Mouse (Mus musculus) neural tube, embryonic 11.5 days (tissue): ENCODE data around the gene Neto2. TPM values are rescaled to one million over a fixed set of nuclear protein-coding genes. Genes with fewer than 3 reads are reported as not detected.

Experiments
- ATAC-seq: fragments of 200-750 bp; cut with Nextera tagmentation; 2 replicates; pipeline ENCODE4 v1.8.0; 2017; ENCODE audit warnings: moderate number of reproducible peaks, mild to moderate bottlenecking, moderate TSS enrichment, moderate library complexity; ENCODE audit not compliant: insufficient read depth, low FRiP score, low TSS enrichment
- DNase-seq: peaks from one replicate; pipeline ENCODE4 v3.0.0-alpha.2; 2015; ENCODE audit warnings: low spot score
- H3K27ac ChIP-seq: fragments of 300-500 bp; sonication (generic); 2 replicates; pipeline ENCODE4 v1.5.1; 2014; ENCODE audit warnings: low read depth, mild to moderate bottlenecking, low read length
- H3K27me3 ChIP-seq: fragments of 300-500 bp; sonication (generic); 2 replicates; pipeline ENCODE4 v1.6.1; 2014; ENCODE audit warnings: mild to moderate bottlenecking, low read length, mixed read lengths; ENCODE audit not compliant: control insufficient read depth, insufficient read depth
- H3K36me3 ChIP-seq: fragments of 300-500 bp; sonication (generic); 2 replicates; pipeline ENCODE4 v1.6.1; 2014; ENCODE audit warnings: mild to moderate bottlenecking, low read length, moderate library complexity, mixed read lengths; ENCODE audit not compliant: control insufficient read depth, insufficient read depth
- H3K4me1 ChIP-seq: fragments of 300-500 bp; sonication (generic); 2 replicates; pipeline ENCODE4 v1.6.1; 2014; ENCODE audit warnings: low read length, mixed read lengths; ENCODE audit not compliant: control insufficient read depth, insufficient read depth
- H3K4me2 ChIP-seq: fragments of 300-500 bp; sonication (generic); 2 replicates; pipeline ENCODE4 v1.6.1; 2014; ENCODE audit warnings: low read depth, mild to moderate bottlenecking, moderate library complexity
- H3K4me3 ChIP-seq: fragments of 300-500 bp; sonication (generic); 2 replicates; pipeline ENCODE4 v1.5.1; 2014; ENCODE audit warnings: low read depth, low read length
- H3K9ac ChIP-seq: fragments of 300-500 bp; sonication (generic); 2 replicates; pipeline ENCODE4 v1.6.1; 2014; ENCODE audit warnings: mild to moderate bottlenecking, low read length
- H3K9me3 ChIP-seq: fragments of 300-500 bp; sonication (generic); 2 replicates; pipeline ENCODE4 v1.6.1; 2016; ENCODE audit warnings: low read length; ENCODE audit not compliant: control insufficient read depth
- WGBS: fragments of 180-500 bp; shearing (Covaris S2); extraction: QIAGEN DNeasy Blood & Tissue Kit; methylation state at CpG from one replicate; pipeline ENCODE4 v1.1.7; 2014; 5-methylcytosine and 5-hydroxymethylcytosine counted together
- microRNA-seq: library from miRNA; unstranded; fragments of <30 nt; microRNA quantifications from one replicate; pipeline ENCODE4, GENCODE M21; 2016
- polyA plus RNA-seq: library from polyadenylated mRNA; unstranded; fragments of >200 nt; fragmentation: Nextera tagmentation; extraction: Ambion mirVana; gene quantifications from 2 replicates; pipeline ENCODE4 v1.2.1, GENCODE M21; 2014

The Neto2 gene
- polyA plus RNA-seq, 1 experiment from 2014 or later: 28.5 TPM

DNA sequence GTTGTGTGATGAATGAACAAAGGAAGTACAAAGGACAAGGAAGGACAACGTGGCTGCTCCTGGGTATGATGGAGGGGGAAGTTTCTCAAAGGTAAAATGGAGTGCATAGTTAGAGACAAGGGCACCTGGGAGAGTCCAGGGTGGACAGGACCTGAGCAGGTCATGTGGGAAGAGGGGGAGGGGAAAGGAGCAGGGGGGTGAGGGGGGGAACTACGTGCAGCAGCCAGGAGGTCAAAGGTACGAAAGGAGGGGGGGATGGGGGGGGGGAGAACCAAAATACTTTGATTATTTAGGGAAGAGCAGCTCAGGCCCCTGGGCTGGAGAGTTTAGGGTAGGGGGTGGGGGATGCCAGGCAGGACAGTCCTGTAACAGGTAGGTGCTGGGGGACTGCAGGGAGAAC, 105.7 kb downstream of the Neto2 start:
- WGBS: 52% methylated on average over 3 of the region's 3 CpGs
- Histone ChIP-seq H3K4me2 (no peak overlapping the region), H3K4me1 (no peaks in the 10 kb centered on the region), H3K9me3 (no peaks in the 10 kb centered on the region), H3K4me3 (no peak overlapping the region), H3K27me3 (no peaks in the 10 kb centered on the region), H3K27ac (no peak overlapping the region), H3K9ac (no peak overlapping the region), H3K36me3 (no peaks in the 10 kb centered on the region)
- DNase-seq (no peak), ATAC-seq (no peak)

DNA sequence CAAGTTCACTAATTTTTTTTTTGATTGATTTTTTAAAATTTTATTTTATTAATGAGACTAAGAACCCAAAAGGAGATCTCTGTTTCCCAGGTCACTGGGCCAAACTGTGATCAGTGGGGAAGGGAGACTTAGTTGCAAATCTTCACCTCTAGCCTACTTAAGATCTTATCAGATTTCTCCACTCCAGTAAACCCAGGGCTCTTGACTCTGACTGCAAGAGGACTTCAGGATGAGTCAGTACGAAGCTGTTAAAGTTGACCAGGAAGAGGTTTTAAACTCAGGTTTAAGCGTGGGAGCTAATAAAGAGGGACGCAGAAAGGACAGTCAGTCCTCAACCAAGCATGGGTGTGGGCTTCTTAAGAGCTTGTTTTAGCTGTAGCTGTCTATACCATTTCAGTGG, 107.4 kb downstream of the Neto2 start:
- Histone ChIP-seq H3K4me1 (no peaks in the 10 kb centered on the region), H3K9ac (no peak overlapping the region), H3K36me3 (no peaks in the 10 kb centered on the region), H3K27me3 (no peaks in the 10 kb centered on the region), H3K9me3 (no peaks in the 10 kb centered on the region), H3K4me3 (no peak overlapping the region), H3K4me2 (no peak overlapping the region), H3K27ac (no peak overlapping the region)
- no peak for ATAC-seq
- 88% methylated on average over 3 of the region's 3 CpGs for WGBS
- DNase-seq: no peak

DNA sequence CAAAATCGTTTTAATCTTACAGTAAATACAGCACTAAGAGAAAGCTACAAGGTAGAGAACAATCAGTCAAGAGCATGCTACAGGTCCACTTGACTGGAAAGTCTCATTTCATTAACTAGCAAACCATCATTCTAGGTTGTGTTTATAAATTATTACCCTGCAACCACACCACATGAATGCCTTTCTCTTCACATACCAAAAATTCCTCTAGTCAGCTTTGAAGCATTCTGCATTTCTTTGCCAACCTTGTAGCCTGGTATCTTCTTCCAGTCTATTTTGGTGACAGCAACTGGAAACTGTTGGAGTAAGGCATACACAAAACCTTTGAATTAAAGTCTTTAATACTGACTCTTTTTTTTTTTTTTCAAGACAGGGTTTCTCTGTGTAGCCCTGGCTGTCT, 109.2 kb downstream of the Neto2 start:
- no peak for DNase-seq
- Histone ChIP-seq H3K27ac (no peak overlapping the region), H3K4me1 (no peaks in the 10 kb centered on the region), H3K4me3 (no peak overlapping the region), H3K9ac (no peak overlapping the region), H3K36me3 (no peaks in the 10 kb centered on the region), H3K9me3 (no peaks in the 10 kb centered on the region), H3K4me2 (no peak overlapping the region), H3K27me3 (no peaks in the 10 kb centered on the region)
- no peak for ATAC-seq
- 92% methylated on average over 1 of the region's 1 CpGs for WGBS

DNA sequence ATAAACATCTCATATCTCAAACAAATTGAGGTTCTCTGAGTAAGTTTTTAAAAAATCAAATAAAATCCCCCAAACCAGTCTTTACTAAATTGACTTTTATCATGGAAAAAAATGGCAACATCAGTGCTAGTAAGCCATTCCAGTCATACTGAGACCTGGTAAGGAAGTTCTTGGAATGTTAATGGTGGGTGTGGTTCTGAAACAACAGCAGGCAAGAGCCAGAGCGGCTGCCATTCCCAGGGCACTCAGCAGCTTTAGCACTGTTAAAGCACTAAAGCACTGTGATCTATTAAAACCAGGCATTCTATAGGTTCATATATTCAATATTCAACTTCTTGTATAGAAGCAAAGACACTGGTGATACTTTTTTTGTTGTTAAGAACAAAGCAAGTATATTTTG, 110.5 kb downstream of the Neto2 start:
- Histone ChIP-seq H3K9me3 (no peaks in the 10 kb centered on the region), H3K4me2 (no peak overlapping the region), H3K27ac (no peak overlapping the region), H3K4me3 (no peak overlapping the region), H3K4me1 (no peaks in the 10 kb centered on the region), H3K27me3 (no peaks in the 10 kb centered on the region), H3K9ac (no peak overlapping the region), H3K36me3 (no peaks in the 10 kb centered on the region)
- WGBS: 73% methylated on average over 1 of the region's 1 CpGs
- DNase-seq (no peak), ATAC-seq (no peak)

DNA sequence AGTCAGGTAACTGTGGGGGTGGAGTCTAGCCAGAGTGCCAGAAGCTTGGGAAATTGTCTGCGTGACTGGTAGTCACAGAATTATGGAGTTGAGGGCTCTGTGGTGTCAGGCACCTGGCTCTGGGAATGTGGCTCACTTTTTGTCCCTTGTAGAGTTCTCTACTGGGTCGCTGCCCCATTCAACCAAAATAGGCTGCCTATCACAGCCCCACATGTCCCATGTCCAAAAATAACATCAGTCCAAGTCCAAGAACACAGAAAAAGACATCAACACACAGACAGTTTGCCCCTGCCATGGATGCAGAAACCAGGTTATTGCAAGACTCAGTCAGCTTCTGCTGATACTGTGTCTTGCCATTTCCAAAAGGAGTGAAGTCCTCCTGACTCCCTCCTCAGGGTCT, 112.1 kb downstream of the Neto2 start:
- WGBS: 93% methylated on average over 2 of the region's 2 CpGs

More for the DNA sequence above, 112.1 kb downstream of the Neto2 start:
- no peak for ATAC-seq
- no peaks in the 10 kb centered on the region for H3K27me3 ChIP-seq
- no peak overlapping the region for H3K9ac ChIP-seq
- no peaks in the 10 kb centered on the region for H3K36me3 ChIP-seq
- no peaks in the 10 kb centered on the region for H3K9me3 ChIP-seq
- H3K4me2 ChIP-seq: no peak overlapping the region
- no peak overlapping the region for H3K4me3 ChIP-seq
- no peaks in the 10 kb centered on the region for H3K4me1 ChIP-seq
- no peak overlapping the region for H3K27ac ChIP-seq
- DNase-seq: no peak

Small RNA genes within 50 kb of the gene (microRNA-seq; reads per million reads assigned to microRNA genes)
- gene Mir8109: not detected

Other genes with a start within 250 kb of the Neto2 start
- 37.9 and 42.9 TPM in 2 replicates for gene Gpt2, start 208.3 kb downstream of the Neto2 start, polyA plus RNA-seq
- 208 and 212 TPM in 2 replicates for gene Dnaja2, start 145.6 kb downstream of the Neto2 start, polyA plus RNA-seq
- gene Itfg1, start 140.0 kb upstream of the Neto2 start, polyA plus RNA-seq: 93.5 TPM in 2 replicates
- 42.9 and 45.1 TPM in 2 replicates for gene Phkb, start 140.0 kb upstream of the Neto2 start, polyA plus RNA-seq